Mouse (Mus musculus) embryonic fibroblast, embryonic 13.5 days (primary cell): ENCODE measurements at regions not wholly inside any gene's neighbourhood (a gene's known extent, or its start where the extent isn't known, plus 50 kb on each side); places are given as distances from the start of the nearest gene placed in this dataset.

Experiments
- CTCF ChIP-seq: IDR thresholded peaks from 2 replicates; pipeline ENCODE4 v1.5.1; 2011; ENCODE audit warnings: mild to moderate bottlenecking, control low read depth, low read length, moderate library complexity, borderline replicate concordance; ENCODE audit not compliant: insufficient read depth
- POLR2A ChIP-seq: IDR thresholded peaks from 2 replicates; pipeline ENCODE4 v1.6.1; 2011; ENCODE audit warnings: low read depth, mild to moderate bottlenecking, control low read depth, low read length, moderate library complexity

- TF ChIP-seq POLR2A (no peak), CTCF (no peak)
Measured at GRCm38 (mm10) chr10:96202871-96203270, 66.5 kb downstream of the Gm5426 start.
